Mouse (Mus musculus): ENCODE results near the gene Alg14. TPM values are rescaled to one million over a fixed set of nuclear protein-coding genes. Genes with fewer than 3 reads are reported as not detected.

Alg14 gene
- 10 to 100 TPM in 7 of 26 experiments, 1 to 10 TPM in 19; 2.2 to 13.3 (median 9.2) TPM for total RNA-seq (2018; cell fraction: chromatin; rRNA removed)
- 10 to 100 TPM in 15 of 26 experiments, 1 to 10 TPM in 11; 8.3 to 13.0 (median 10.7) TPM for total RNA-seq (2018; cell fraction: cytosol; rRNA removed)
- 10 to 100 TPM in 8 of 26 experiments, 1 to 10 TPM in 18; 5.1 to 13.0 (median 8.7) TPM for total RNA-seq (2018; cell fraction: nucleus; rRNA removed)
- 9.8 to 14.2 TPM (median 12.1 TPM) in 3 replicates for polyA plus RNA-seq (2018)

DNA sequence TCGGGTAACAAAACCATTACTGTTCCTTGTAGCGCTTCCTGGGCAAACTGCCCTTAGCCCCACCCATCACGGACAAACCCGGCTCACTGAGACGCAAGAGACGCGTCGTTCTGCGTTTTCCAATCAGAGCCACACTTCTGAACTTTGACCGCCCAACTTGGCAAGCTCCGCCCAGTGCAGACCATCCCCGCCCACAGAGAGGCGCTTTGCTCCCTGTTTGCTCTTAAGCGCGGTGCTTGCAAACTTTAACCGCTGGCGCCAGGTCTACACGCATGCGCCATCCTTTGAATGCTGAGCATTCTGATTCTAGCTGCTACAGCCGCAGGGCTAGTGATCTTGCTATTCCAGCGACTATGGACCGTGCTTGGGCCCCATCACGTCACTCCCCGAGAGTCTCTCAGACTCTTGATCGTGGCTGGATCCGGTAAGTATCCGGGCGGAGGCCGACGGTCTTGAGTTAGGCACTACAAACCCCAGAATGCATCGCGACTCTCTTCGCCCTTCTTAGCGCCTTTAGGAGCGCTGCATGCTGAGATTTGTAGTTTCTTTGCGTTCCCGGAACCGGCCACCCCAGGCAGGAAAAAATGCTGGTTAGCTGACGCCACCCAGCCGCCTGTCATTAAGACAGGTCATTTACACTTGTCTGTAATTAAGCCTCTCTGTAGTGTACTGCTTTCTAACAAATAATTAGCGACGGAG is at the start of gene Alg14:
Gene Alg14 (plus strand): TSS at position 214 of the 699 bp plus-strand sequence.
- H3K4me3 ChIP-seq (ENCODE audit: inconsistent target): peak within 1 kb of the TSS; percentile 65
- no peaks in the 10 kb centered on the region for H3K79me2 ChIP-seq (ENCODE audit: inconsistent target)
- under 1% methylated on average over 42 of the region's 42 CpGs for WGBS (ENCODE audit: missing documents)
- H3K36me3 ChIP-seq (ENCODE audit: inconsistent target): no peaks in the 10 kb centered on the region
- H3K27ac ChIP-seq: peak within 1 kb of the TSS; percentile 90

DNA sequence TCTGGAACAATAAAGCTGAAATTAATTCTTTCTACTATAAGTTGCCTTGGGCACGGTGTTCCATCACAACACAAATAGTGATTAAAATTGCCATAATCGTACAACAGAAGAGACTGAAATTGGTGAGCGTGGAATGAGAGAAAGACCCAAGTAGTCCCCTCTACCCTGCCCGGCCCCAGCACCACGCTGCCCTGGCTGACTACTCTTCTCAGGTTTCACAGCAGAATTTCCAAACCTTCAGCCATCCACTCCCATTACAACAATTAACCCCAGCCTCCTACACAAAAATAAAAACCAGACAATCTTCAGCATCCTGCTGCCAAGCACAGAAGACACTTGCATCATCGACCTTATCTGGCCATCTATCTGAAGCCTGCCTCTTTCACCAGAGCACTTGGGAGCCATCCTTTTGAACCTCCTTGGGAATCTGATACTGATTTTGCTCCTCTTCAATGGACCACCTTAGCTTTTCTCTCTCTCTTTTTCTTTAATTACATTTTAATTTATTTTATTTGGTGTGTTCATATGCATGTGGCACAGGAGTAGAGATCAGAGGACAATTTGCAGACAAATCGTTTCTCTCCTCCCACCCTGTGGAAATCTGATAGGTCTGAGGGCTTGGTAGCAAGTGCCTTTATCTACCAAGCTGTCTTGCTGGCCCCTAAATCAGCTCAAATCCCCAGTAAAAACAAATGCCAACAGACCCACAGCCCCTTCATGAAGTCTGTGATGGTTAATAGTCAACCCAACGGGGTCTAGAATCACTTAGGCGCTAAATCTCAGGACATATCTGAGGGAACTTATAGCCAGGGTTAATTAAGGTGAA is 49.2 kb upstream of the Alg14 start:
- Histone ChIP-seq H3K27ac (no peak overlapping the region), H3K4me3 (ENCODE audit: inconsistent target) (no peak overlapping the region), H3K36me3 (ENCODE audit: inconsistent target) (no peaks in the 10 kb centered on the region), H3K79me2 (ENCODE audit: inconsistent target) (no peaks in the 10 kb centered on the region)
- 66% methylated on average over 6 of the region's 9 CpGs for WGBS (ENCODE audit: missing documents)

DNA sequence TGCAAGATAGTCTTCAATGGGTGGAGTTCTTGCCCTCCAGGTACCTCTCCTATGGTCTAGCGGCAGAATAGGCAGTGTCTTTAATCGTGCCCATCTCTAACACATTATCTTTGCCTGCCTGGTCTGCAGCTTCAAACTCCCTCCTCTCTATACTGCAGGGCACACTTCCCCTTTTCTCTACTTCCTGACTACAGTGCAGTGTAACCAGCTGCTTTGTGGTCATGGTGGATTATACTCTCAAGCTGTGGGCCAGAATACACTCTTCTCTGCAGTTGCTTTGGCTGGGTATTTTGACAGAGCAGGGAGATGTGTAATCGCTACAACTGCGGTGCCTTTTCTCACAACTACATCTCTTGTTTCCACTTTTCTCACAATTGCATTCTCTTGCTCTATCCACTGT is 48.6 kb upstream of the Alg14 start:
- no peak overlapping the region for H3K4me3 ChIP-seq (ENCODE audit: inconsistent target)
- no peaks in the 10 kb centered on the region for H3K79me2 ChIP-seq (ENCODE audit: inconsistent target)
- no peak overlapping the region for H3K27ac ChIP-seq
- H3K36me3 ChIP-seq (ENCODE audit: inconsistent target): no peaks in the 10 kb centered on the region
- WGBS (ENCODE audit: missing documents): 1% methylated on average over 4 of the region's 4 CpGs

DNA sequence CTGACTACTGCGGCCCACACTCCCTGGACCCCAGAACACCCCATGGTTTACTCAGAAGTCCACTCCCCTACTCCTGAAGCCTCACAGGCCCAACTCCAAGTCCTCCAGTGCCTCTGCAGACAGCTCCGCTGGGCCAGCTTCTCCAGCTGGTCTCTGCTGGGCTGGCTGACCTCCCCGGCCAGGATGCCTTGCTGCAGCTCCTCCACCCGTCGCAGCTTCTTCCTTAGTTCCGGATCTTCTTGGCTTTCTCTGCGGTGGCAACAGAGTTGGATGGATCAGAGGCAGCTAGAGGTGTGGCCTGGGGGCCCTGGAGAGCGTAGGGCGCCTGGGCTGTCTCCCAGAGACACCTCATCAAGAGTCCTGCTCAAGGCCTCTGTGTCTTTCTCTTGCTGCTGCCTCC is 41.5 kb upstream of the Alg14 start:
- H3K27ac ChIP-seq: no peak overlapping the region
- H3K4me3 ChIP-seq (ENCODE audit: inconsistent target): no peak overlapping the region
- no peaks in the 10 kb centered on the region for H3K79me2 ChIP-seq (ENCODE audit: inconsistent target)
- 96% methylated on average over 9 of the region's 9 CpGs for WGBS (ENCODE audit: missing documents)
- H3K36me3 ChIP-seq (ENCODE audit: inconsistent target): no peaks in the 10 kb centered on the region

DNA sequence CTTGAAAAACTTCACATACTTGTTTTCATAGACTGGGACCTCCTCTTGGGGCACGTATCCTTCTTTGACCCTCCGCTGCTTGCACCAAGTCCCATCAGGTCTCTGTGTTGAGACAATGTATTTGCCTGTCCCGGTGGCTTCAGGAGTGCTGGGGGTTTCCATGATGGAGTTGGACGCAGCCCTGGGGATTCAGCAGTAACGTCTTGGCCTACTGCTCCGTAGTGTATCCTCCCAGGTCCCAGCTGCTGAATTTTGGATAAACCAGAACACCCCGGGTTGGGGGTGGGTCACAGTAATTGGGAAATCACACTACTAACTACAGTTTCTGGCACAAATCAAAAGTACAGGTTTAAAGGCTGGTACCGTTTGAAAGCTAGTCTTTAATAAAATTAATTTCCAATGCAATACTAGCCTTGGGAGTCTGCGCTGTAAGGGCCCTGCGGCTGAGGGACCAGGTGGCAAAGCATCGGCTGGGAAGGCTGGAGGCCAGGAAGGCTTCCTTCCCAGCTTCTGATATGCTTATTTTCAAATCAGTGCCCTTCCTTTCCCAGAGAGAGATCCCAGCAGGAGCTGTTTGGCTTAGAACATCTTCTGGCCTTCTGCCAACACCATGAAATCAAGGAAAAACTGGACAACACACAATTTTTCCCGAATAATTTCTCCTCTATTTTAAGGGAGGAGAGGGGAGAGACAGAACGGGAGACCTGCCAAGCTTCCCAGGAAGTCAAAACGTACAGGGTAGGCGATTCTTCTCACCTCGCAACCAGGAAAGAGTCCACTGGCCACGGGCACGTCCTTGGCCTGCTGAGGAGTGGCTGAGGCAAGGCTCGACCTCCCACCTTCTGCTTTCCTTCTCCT is 40.8 kb upstream of the Alg14 start:
- Histone ChIP-seq H3K79me2 (ENCODE audit: inconsistent target) (no peaks in the 10 kb centered on the region), H3K36me3 (ENCODE audit: inconsistent target) (no peaks in the 10 kb centered on the region), H3K4me3 (ENCODE audit: inconsistent target) (no peak overlapping the region), H3K27ac (no peak overlapping the region)
- WGBS (ENCODE audit: missing documents): 85% methylated on average over 17 of the region's 19 CpGs

DNA sequence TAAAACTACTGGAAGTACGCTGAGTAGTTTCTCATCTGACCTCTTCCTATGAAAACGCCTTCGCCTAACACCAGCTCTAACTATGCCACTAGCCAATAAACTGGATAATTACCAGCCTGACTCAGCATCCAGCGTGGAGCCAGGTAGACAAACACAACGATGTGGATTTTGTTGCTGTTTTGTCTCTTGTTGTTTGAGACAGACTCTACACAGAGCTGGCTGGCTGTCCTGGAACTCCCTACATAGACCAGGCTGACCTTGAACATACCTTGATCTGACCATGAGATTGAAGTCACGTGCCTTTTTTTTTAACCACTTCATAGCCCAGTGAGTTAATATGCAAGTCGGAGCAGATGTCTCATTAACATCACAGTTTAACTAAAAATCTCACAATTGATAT is 36.1 kb upstream of the Alg14 start:
- 88% methylated on average over 7 of the region's 7 CpGs for WGBS (ENCODE audit: missing documents)
- H3K79me2 ChIP-seq (ENCODE audit: inconsistent target): no peaks in the 10 kb centered on the region
- H3K36me3 ChIP-seq (ENCODE audit: inconsistent target): no peaks in the 10 kb centered on the region
- H3K4me3 ChIP-seq (ENCODE audit: inconsistent target): no peak overlapping the region
- no peak overlapping the region for H3K27ac ChIP-seq

DNA sequence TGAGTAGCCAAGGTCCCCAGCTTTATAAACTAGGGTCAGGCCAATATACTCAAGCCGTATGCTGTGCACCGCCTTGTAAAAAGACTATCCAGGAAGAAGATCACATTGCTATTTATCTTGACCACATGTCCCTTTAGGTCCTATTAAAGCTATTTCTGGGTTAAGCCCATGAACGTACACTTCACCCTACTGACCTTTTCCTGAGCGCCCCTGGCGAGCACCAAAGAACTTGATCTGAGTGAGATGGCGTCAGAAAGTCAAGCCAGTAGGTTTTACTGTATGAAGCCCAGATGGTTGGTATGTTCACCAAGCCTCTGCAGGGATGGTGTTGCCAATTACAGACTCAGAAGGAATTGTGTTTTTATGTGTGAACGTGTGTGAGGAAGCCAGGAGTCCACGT is 35.4 kb upstream of the Alg14 start:
- no peak overlapping the region for H3K27ac ChIP-seq
- H3K79me2 ChIP-seq (ENCODE audit: inconsistent target): no peaks in the 10 kb centered on the region
- H3K4me3 ChIP-seq (ENCODE audit: inconsistent target): no peak overlapping the region
- H3K36me3 ChIP-seq (ENCODE audit: inconsistent target): no peaks in the 10 kb centered on the region
- 94% methylated on average over 8 of the region's 8 CpGs for WGBS (ENCODE audit: missing documents)

DNA sequence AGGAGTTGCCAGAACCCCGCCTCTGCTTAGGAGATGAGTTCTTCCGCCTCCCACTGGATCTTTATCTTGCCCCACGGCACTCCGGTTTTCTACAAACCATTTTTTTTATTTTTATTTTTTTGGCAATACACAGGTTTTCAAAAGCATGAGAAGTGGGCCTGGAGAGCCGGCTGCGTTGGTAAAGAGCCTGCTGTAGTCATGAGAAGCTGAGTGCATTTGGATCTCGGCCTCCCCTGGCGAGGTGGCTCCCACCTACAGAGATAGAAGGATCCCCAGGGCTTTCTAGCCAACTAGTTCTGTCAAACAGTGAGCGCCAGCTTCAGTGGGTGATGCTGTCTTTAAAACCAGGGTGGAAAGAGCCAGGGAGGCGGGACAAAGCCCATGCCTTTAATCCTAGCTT is 34.2 kb upstream of the Alg14 start:
- H3K36me3 ChIP-seq (ENCODE audit: inconsistent target): no peaks in the 10 kb centered on the region
- no peak overlapping the region for H3K27ac ChIP-seq
- 98% methylated on average over 10 of the region's 10 CpGs for WGBS (ENCODE audit: missing documents)
- H3K79me2 ChIP-seq (ENCODE audit: inconsistent target): no peaks in the 10 kb centered on the region
- H3K4me3 ChIP-seq (ENCODE audit: inconsistent target): no peak overlapping the region

DNA sequence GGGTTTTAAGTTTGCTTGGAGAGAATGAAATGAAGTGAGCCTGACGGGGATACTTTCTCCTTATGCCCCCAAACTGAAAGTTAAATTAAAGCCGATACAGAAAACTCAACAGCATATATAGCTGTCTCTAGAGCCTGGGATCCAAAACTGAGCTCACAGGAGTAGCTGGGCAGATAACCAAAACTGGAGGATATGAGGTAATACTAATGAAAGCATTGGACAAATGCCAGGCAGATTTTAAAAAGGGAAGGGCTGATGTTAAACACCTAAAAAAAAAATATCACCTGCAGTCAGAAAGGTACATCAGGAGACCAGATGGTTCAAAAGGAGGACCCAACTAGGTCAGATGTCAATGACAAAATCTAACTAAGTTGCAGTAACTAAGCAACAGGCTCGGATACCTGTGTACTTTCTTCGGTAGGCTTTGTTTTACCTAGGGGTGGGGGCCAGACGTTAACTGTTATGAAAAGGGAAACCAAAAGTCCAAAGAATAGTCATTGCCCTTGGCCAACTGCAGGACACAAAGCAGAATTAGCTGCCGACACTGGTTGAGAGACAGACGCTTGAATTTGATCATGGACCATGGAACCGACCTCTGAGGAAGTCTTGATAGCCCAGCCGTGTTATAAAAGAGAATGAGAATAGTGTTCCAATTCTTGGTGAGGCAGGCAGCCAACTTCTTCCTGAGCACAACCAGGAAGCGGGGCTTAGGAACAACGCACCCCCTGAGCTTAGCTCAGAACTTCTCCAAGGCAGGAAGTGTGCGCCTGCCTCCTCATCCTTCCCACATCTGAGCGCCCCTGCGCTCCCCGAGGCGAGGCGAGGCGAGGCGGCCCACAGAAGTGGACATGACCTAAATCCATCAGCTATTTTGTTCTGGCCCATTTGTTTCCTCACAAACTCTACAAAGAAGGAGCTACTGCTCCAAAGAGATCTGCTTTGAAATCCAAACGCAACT is 32.8 kb upstream of the Alg14 start:
- no peaks in the 10 kb centered on the region for H3K79me2 ChIP-seq (ENCODE audit: inconsistent target)
- H3K4me3 ChIP-seq (ENCODE audit: inconsistent target): no peak overlapping the region
- WGBS (ENCODE audit: missing documents): 19% methylated on average over 20 of the region's 20 CpGs
- H3K27ac ChIP-seq: no peak overlapping the region
- no peaks in the 10 kb centered on the region for H3K36me3 ChIP-seq (ENCODE audit: inconsistent target)

DNA sequence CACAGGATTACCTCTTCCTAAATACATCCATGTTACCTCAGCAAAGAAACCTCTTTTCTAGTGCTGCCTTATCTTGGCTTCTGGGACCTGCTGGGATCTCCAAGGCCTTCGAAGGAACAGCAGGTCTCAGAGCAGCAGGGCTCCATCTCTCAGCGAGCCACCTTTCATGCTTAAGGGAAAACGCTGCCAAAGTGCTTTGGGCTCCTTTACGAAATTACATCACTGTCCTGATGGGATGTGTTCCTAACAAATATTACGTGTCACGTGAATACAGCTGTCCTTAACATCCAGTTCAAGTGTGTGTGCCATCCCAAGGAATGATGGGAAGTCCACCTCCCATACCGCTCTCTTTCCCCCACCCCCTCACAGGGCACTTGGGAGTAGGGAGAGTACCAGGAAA is 31.5 kb upstream of the Alg14 start:
- Histone ChIP-seq H3K27ac (no peak overlapping the region), H3K36me3 (ENCODE audit: inconsistent target) (no peaks in the 10 kb centered on the region), H3K4me3 (ENCODE audit: inconsistent target) (no peak overlapping the region), H3K79me2 (ENCODE audit: inconsistent target) (no peaks in the 10 kb centered on the region)
- WGBS (ENCODE audit: missing documents): 98% methylated on average over 7 of the region's 7 CpGs

DNA sequence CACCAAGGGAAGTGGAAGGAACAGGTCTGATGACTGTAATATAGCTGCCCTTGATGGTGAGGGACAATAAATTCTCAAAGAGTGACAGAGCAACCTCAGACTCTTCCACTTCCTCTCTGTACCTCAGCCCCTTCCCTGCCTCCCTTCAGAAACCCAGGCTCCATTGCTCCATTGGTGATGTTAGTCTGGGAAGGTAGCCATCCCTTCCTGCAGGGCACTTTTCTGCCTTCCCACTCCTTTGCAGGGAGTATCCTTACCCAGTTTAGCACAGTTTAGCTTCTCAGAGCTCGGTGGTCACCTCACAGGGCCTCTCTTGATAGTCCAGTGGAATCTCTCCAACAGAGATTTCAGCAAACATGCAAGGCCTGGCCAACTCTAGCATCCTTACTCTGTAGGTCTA is 30.7 kb upstream of the Alg14 start:
- Histone ChIP-seq H3K79me2 (ENCODE audit: inconsistent target) (no peaks in the 10 kb centered on the region), H3K27ac (no peak overlapping the region), H3K36me3 (ENCODE audit: inconsistent target) (no peaks in the 10 kb centered on the region), H3K4me3 (ENCODE audit: inconsistent target) (no peak overlapping the region)
- 75% methylated on average over 1 of the region's 1 CpGs for WGBS (ENCODE audit: missing documents)

DNA sequence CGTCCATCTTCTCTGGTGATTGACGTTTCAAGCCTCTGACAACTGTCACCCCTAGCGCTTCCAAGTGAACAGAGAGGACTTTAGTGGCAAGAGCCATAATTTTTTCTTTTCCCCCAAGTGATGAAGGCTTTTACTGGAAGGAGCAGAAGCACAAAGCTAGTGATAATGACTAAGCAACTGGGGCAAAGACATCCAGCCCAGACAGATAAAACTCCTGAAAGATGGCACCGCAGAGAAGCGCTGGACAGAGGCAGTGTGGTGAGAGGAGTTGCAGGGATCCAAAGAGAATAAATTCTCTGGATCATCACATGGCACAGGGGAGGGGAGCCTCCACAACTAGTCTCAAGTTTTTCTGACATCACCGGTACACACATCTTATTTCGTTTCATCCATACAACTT is 30.3 kb upstream of the Alg14 start:
- Histone ChIP-seq H3K27ac (no peak overlapping the region), H3K4me3 (ENCODE audit: inconsistent target) (no peak overlapping the region), H3K36me3 (ENCODE audit: inconsistent target) (no peaks in the 10 kb centered on the region), H3K79me2 (ENCODE audit: inconsistent target) (no peaks in the 10 kb centered on the region)
- WGBS (ENCODE audit: missing documents): 92% methylated on average over 7 of the region's 7 CpGs

DNA sequence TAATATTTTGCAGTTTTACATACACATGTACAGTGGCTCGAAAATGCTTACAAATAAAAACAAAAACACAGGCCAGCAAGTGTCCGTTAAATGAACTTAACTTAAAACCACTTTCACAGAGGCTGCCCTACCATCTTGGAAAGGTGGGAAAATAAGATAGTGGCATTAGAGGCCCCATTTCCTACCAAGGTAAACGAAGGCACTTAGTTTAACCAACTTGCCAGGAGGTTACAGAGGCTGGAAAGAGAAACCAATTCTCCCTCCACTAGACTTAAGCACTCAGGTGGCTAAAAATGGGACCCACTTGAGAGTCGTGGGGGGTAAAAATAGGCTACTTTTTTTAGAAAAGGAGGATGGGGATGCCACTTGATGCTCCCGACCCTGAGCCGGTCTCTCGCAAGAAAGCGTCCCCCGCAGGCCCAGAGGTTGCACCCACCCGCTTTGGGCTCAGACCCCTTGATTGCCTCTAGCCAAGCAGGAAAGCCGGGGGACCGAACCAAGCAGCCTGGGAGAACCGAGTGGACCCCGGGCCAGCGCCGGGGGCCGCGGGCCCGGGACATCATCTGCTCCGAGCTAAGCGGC is 29.5 kb upstream of the Alg14 start:
- Histone ChIP-seq H3K36me3 (ENCODE audit: inconsistent target) (no peaks in the 10 kb centered on the region), H3K4me3 (ENCODE audit: inconsistent target) (no peak overlapping the region), H3K27ac (no peak overlapping the region), H3K79me2 (ENCODE audit: inconsistent target) (no peaks in the 10 kb centered on the region)
- WGBS (ENCODE audit: missing documents): 22% methylated on average over 21 of the region's 21 CpGs

Measured in macrophage (primary cell).